Mouse (Mus musculus) E14TG2a.4 (cell line): Measurements from ENCODE around the gene Aoc2.

Experiments
- H3K27me3 ChIP-seq: 2 replicates; pipeline ENCODE4 v1.6.1; 2014; ENCODE audit warnings: low read length, control low read depth; ENCODE audit not compliant: insufficient read depth
- H3K36me3 ChIP-seq: 2 replicates; pipeline ENCODE4 v1.6.1; 2014; ENCODE audit warnings: low read length, control low read depth; ENCODE audit not compliant: insufficient read depth
- H3K4me1 ChIP-seq: replicated peaks from 2 replicates; pipeline ENCODE4 v1.6.1; 2014; ENCODE audit warnings: low read depth, low read length, control low read depth
- H3K4me3 ChIP-seq: replicated peaks from 2 replicates; pipeline ENCODE4 v1.5.1; 2014; ENCODE audit warnings: mild to moderate bottlenecking, low read length
- H3K9me3 ChIP-seq: 2 replicates; pipeline ENCODE4 v1.6.1; 2014; ENCODE audit warnings: low read length, control low read depth
- CTCF ChIP-seq: conservative IDR thresholded peaks from 2 replicates; pipeline ENCODE4 v1.5.1; 2014; ENCODE audit warnings: low read length
- NANOG ChIP-seq: IDR thresholded peaks from 2 replicates; pipeline ENCODE4 v1.6.1; 2014; ENCODE audit warnings: borderline replicate concordance, low read length, mixed read lengths
- POU5F1 ChIP-seq: IDR thresholded peaks from 2 replicates; pipeline ENCODE4 v1.6.1; 2014; ENCODE audit warnings: low read length, borderline replicate concordance

The Aoc2 gene

GRCm38 (mm10) chr11:101324763-101325162 lies at the start of gene Aoc2:
Gene Aoc2 (plus strand): TSS chr11:101325063.
- H3K4me1 ChIP-seq, result peaks cover 84% of the 10 kb centered on the region
- TF ChIP-seq CTCF, result no peak
- TF ChIP-seq POU5F1, result no peak
- TF ChIP-seq NANOG, result no peak
- peaks cover 85% of the 10 kb centered on the region for H3K36me3 ChIP-seq
- H3K9me3 ChIP-seq, result no peaks in the 10 kb centered on the region
- no peaks in the 10 kb centered on the region for H3K27me3 ChIP-seq
- no peak within 1 kb of the TSS for H3K4me3 ChIP-seq

GRCm38 (mm10) chr11:101275309-101275708 lies 49.6 kb upstream of the Aoc2 start:
- Histone ChIP-seq H3K9me3 (no peaks in the 10 kb centered on the region), H3K4me3 (no peak overlapping the region), H3K36me3 (peaks cover 12% of the 10 kb centered on the region), H3K27me3 (peaks cover 60% of the 10 kb centered on the region), H3K4me1 (peaks cover 47% of the 10 kb centered on the region)
- no peak for TF ChIP-seq NANOG
- no peak for TF ChIP-seq CTCF
- TF ChIP-seq POU5F1, result no peak

GRCm38 (mm10) chr11:101276319-101277070 lies 48.4 kb upstream of the Aoc2 start:
- H3K27me3 ChIP-seq, result peaks cover 55% of the 10 kb centered on the region
- H3K9me3 ChIP-seq, result no peaks in the 10 kb centered on the region
- H3K4me1 ChIP-seq, result peaks cover 47% of the 10 kb centered on the region
- H3K36me3 ChIP-seq, result peaks cover 12% of the 10 kb centered on the region
- H3K4me3 ChIP-seq, result peak overlapping the region; percentile 96
- no peak for TF ChIP-seq NANOG
- no peak for TF ChIP-seq CTCF
- TF ChIP-seq POU5F1, result no peak

GRCm38 (mm10) chr11:101277381-101278222 lies 47.3 kb upstream of the Aoc2 start:
- Histone ChIP-seq H3K4me1 (peaks cover 47% of the 10 kb centered on the region), H3K9me3 (no peaks in the 10 kb centered on the region), H3K27me3 (peaks cover 52% of the 10 kb centered on the region), H3K4me3 (peak overlapping the region; percentile 96), H3K36me3 (peaks cover 12% of the 10 kb centered on the region)
- no peak for TF ChIP-seq CTCF
- TF ChIP-seq NANOG, result no peak
- no peak for TF ChIP-seq POU5F1

GRCm38 (mm10) chr11:101278223-101279192 lies 46.4 kb upstream of the Aoc2 start, which contains the start of the genes Cntd1 and Coa3:
Gene Cntd1 (plus strand): TSS chr11:101279012.
Gene Coa3 (minus strand): TSS chr11:101279114.
- Histone ChIP-seq H3K36me3 (peaks cover 16% of the 10 kb centered on the region), H3K27me3 (peaks cover 50% of the 10 kb centered on the region), H3K4me3 (peak within 1 kb of the TSS; percentile 96), H3K9me3 (no peaks in the 10 kb centered on the region), H3K4me1 (peaks cover 55% of the 10 kb centered on the region)
- no peak for TF ChIP-seq POU5F1
- TF ChIP-seq CTCF, result no peak
- TF ChIP-seq NANOG, result no peak

GRCm38 (mm10) chr11:101279193-101279569 lies 45.7 kb upstream of the Aoc2 start:
- H3K36me3 ChIP-seq, result peaks cover 22% of the 10 kb centered on the region
- TF ChIP-seq POU5F1 (no peak), NANOG (no peak), CTCF (no peak)

GRCm38 (mm10) chr11:101280837-101281236 lies 44.0 kb upstream of the Aoc2 start:
- Histone ChIP-seq H3K36me3 (peaks cover 34% of the 10 kb centered on the region), H3K27me3 (peaks cover 32% of the 10 kb centered on the region), H3K4me3 (no peak overlapping the region), H3K4me1 (peaks cover 52% of the 10 kb centered on the region), H3K9me3 (no peaks in the 10 kb centered on the region)
- TF ChIP-seq POU5F1 (no peak), CTCF (no peak), NANOG (no peak)

More at GRCm38 (mm10) chr11:101279193-101279569, 45.7 kb upstream of the Aoc2 start:
- Histone ChIP-seq H3K9me3 (no peaks in the 10 kb centered on the region), H3K27me3 (peaks cover 44% of the 10 kb centered on the region), H3K4me1 (peaks cover 62% of the 10 kb centered on the region), H3K4me3 (peak overlapping the region; percentile 96)
